Mouse (Mus musculus) neural tube, embryonic 11.5 days (tissue): ENCODE data around the gene Tmem200b. TPM values are rescaled to one million over a fixed set of nuclear protein-coding genes. Genes with fewer than 3 reads are reported as not detected.

ENCODE experiments used
- ATAC-seq: fragments of 200-750 bp; cut with Nextera tagmentation; 2 replicates; pipeline ENCODE4 v1.8.0; 2017; ENCODE audit warnings: moderate number of reproducible peaks, mild to moderate bottlenecking, moderate TSS enrichment, moderate library complexity; ENCODE audit not compliant: insufficient read depth, low FRiP score, low TSS enrichment
- DNase-seq: peaks from one replicate; pipeline ENCODE4 v3.0.0-alpha.2; 2015; ENCODE audit warnings: low spot score
- H3K27ac ChIP-seq: fragments of 300-500 bp; sonication (generic); 2 replicates; pipeline ENCODE4 v1.5.1; 2014; ENCODE audit warnings: low read depth, mild to moderate bottlenecking, low read length
- H3K27me3 ChIP-seq: fragments of 300-500 bp; sonication (generic); 2 replicates; pipeline ENCODE4 v1.6.1; 2014; ENCODE audit warnings: mild to moderate bottlenecking, low read length, mixed read lengths; ENCODE audit not compliant: control insufficient read depth, insufficient read depth
- H3K36me3 ChIP-seq: fragments of 300-500 bp; sonication (generic); 2 replicates; pipeline ENCODE4 v1.6.1; 2014; ENCODE audit warnings: mild to moderate bottlenecking, low read length, moderate library complexity, mixed read lengths; ENCODE audit not compliant: control insufficient read depth, insufficient read depth
- H3K4me1 ChIP-seq: fragments of 300-500 bp; sonication (generic); 2 replicates; pipeline ENCODE4 v1.6.1; 2014; ENCODE audit warnings: low read length, mixed read lengths; ENCODE audit not compliant: control insufficient read depth, insufficient read depth
- H3K4me2 ChIP-seq: fragments of 300-500 bp; sonication (generic); 2 replicates; pipeline ENCODE4 v1.6.1; 2014; ENCODE audit warnings: low read depth, mild to moderate bottlenecking, moderate library complexity
- H3K4me3 ChIP-seq: fragments of 300-500 bp; sonication (generic); 2 replicates; pipeline ENCODE4 v1.5.1; 2014; ENCODE audit warnings: low read depth, low read length
- H3K9ac ChIP-seq: fragments of 300-500 bp; sonication (generic); 2 replicates; pipeline ENCODE4 v1.6.1; 2014; ENCODE audit warnings: mild to moderate bottlenecking, low read length
- H3K9me3 ChIP-seq: fragments of 300-500 bp; sonication (generic); 2 replicates; pipeline ENCODE4 v1.6.1; 2016; ENCODE audit warnings: low read length; ENCODE audit not compliant: control insufficient read depth
- WGBS: fragments of 180-500 bp; shearing (Covaris S2); extraction: QIAGEN DNeasy Blood & Tissue Kit; methylation state at CpG from one replicate; pipeline ENCODE4 v1.1.7; 2014; 5-methylcytosine and 5-hydroxymethylcytosine counted together
- polyA plus RNA-seq: library from polyadenylated mRNA; unstranded; fragments of >200 nt; fragmentation: Nextera tagmentation; extraction: Ambion mirVana; gene quantifications from 2 replicates; pipeline ENCODE4 v1.2.1, GENCODE M21; 2014

Gene Tmem200b
- polyA plus RNA-seq, 1 experiment from 2014 or later = 1.4 TPM

- DNase-seq (no peak), ATAC-seq (no peak)
- H3K36me3 ChIP-seq = peaks cover 34% of the 10 kb centered on the region
- H3K4me2 ChIP-seq = no peak overlapping the region
- no peak overlapping the region for H3K27ac ChIP-seq
- no peak overlapping the region for H3K4me3 ChIP-seq
- no peaks in the 10 kb centered on the region for H3K4me1 ChIP-seq
- H3K27me3 ChIP-seq = no peaks in the 10 kb centered on the region
- no peaks in the 10 kb centered on the region for H3K9me3 ChIP-seq
- H3K9ac ChIP-seq = no peak overlapping the region
- WGBS = 91% methylated on average over 15 of the region's 15 CpGs
These were observed 20.5 kb upstream of the Tmem200b start for GRCm38 (mm10) chr4:131901090-131901489.

DNA sequence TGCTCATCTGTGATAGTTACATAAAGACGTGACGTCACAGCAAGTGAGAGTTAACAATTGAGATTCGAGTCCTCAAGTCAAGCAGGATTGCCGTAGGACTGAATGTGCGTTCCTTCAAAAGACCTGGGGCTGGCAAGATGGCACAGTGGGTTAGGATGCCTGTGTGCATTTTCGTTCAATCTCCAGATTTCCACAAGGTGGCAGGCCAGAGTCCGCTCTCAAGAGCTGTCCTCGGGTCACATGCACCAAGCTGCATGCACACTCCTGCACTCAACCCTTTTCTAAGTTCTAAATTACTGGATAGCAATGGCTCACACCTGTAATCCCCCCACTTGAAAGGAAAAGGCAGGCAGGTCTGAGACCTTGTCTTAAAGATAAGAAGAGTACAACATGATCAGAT lies 17.1 kb upstream of the Tmem200b start:
- Histone ChIP-seq H3K4me1 (no peaks in the 10 kb centered on the region), H3K9me3 (no peaks in the 10 kb centered on the region), H3K36me3 (peaks cover 23% of the 10 kb centered on the region), H3K4me2 (no peak overlapping the region), H3K9ac (no peak overlapping the region), H3K4me3 (no peak overlapping the region), H3K27me3 (no peaks in the 10 kb centered on the region), H3K27ac (no peak overlapping the region)
- DNase-seq (peak; percentile 49), ATAC-seq (no peak)
- 61% methylated on average over 8 of the region's 8 CpGs for WGBS

GRCm38 (mm10) chr4:131906423-131906822 lies 15.1 kb upstream of the Tmem200b start:
- Histone ChIP-seq H3K4me1 (0 out of 2 replicates have a peak, but pooled peaks cover 6% of the 10 kb centered on the region), H3K27ac (no peak overlapping the region), H3K9ac (no peak overlapping the region), H3K27me3 (no peaks in the 10 kb centered on the region), H3K4me2 (no peak overlapping the region), H3K36me3 (0 out of 2 replicates have a peak, but pooled peaks cover 5% of the 10 kb centered on the region), H3K4me3 (no peak overlapping the region), H3K9me3 (no peaks in the 10 kb centered on the region)
- 82% methylated on average over 6 of the region's 6 CpGs for WGBS
- no peak for ATAC-seq
- no peak for DNase-seq

DNA sequence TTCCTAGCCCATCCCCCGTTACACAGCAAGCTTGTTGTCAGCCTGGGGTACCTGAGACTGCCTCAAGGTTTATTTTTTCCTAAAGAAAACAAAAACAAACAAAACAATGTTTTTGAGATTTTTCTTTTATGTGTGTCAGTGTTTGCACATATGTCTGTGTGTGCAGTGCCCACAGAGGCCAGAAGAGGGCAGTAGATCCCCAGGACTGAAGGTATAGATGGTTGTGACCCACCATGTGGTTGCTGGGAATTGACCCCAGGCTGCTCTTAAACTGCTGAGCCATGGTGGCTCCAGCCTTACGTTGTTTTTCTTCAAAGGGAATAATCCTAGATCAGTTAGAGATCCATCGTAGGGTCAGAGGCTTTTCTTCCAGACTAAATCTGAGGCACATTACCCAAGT lies 13.7 kb upstream of the Tmem200b start:
- Histone ChIP-seq H3K9me3 (no peaks in the 10 kb centered on the region), H3K4me1 (0 out of 2 replicates have a peak, but pooled peaks cover 6% of the 10 kb centered on the region), H3K36me3 (0 out of 2 replicates have a peak, but pooled peaks cover 2% of the 10 kb centered on the region), H3K4me3 (no peak overlapping the region), H3K27ac (no peak overlapping the region), H3K27me3 (peaks cover 1% of the 10 kb centered on the region; the same call in 1 of the 2 replicates), H3K9ac (no peak overlapping the region), H3K4me2 (no peak overlapping the region)
- WGBS = 89% methylated on average over 3 of the region's 3 CpGs
- DNase-seq = no peak
- ATAC-seq = no peak

DNA sequence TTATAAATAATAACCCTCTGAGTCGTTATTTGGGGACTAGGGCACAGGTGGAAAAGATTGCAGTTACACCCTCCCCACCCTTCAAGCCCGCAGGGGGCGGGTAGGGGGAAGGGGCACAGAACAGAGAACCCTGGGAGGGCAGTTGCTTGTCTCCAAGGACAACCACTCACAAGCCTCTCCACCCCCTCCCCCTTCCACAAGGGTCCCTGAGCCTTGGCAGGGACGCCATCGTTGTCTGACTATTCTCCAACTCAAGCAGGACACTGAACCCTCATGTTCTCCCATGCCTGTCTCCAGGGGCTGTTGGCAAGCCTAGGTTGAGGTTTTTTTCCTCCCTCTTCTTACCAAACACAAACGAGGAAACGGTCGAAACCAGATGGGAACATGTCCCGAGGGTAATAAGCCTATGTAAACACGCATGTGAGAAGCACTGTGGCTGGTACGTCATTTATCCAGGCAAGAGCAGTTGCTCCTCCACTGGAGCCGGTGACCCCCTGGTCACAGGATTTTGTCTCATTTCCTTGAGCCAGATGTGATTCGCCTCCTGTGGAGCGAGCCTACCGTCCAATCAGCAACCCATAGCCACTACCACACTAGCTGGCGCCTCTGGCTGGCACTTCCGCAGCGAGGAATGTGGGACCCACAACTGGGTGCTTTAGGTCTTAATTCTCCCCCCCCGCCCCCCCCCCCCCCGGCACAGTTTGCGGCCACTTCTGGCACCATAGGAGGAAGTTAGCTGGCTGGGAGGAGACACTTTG lies 11.2 kb upstream of the Tmem200b start:
- peaks cover 5% of the 10 kb centered on the region; the same call in 1 of the 2 replicates for H3K27me3 ChIP-seq
- H3K27ac ChIP-seq = 0 out of 2 replicates have a peak overlapping the region, but pooled peaks have one; percentile 6
- H3K36me3 ChIP-seq = no peaks in the 10 kb centered on the region
- 19% methylated on average over 17 of the region's 21 CpGs for WGBS
- DNase-seq = peak; percentile 62
- no peak for ATAC-seq
- H3K4me2 ChIP-seq = no peak overlapping the region
- H3K9ac ChIP-seq = no peak overlapping the region
- no peak overlapping the region for H3K4me3 ChIP-seq
- peaks cover 18% of the 10 kb centered on the region for H3K4me1 ChIP-seq
- H3K9me3 ChIP-seq = no peaks in the 10 kb centered on the region

GRCm38 (mm10) chr4:131911521-131911920 lies 10.1 kb upstream of the Tmem200b start:
- Histone ChIP-seq H3K4me3 (no peak overlapping the region), H3K27me3 (peaks cover 5% of the 10 kb centered on the region; the same call in 1 of the 2 replicates), H3K36me3 (no peaks in the 10 kb centered on the region), H3K4me1 (peaks cover 26% of the 10 kb centered on the region), H3K9ac (no peak overlapping the region), H3K27ac (no peak overlapping the region), H3K9me3 (no peaks in the 10 kb centered on the region), H3K4me2 (no peak overlapping the region)
- ATAC-seq = no peak
- DNase-seq = no peak
- WGBS = 53% methylated on average over 3 of the region's 5 CpGs

DNA sequence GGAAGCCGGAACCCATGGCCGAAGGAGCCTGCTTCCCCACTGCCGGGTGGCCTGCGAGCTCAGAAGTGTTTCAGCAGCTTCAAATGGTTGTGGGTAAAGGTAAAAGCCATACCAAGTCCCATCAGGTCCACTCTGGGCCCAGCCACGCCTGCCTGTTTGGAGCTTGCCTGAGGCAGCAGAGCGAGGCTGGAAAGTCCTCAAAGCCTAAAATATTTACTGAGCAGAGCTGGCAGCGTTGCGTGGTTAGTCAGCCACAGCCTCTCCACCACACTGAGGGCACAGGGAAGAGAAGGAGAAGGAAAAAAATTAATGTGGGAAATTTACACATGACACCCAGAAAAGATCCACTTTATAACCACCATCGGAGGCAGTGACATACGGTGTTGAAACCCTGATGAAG lies 8.0 kb upstream of the Tmem200b start:
- H3K27me3 ChIP-seq = peaks cover 11% of the 10 kb centered on the region
- H3K4me3 ChIP-seq = no peak overlapping the region
- peaks cover 29% of the 10 kb centered on the region for H3K4me1 ChIP-seq
- no peaks in the 10 kb centered on the region for H3K9me3 ChIP-seq
- no peak overlapping the region for H3K4me2 ChIP-seq
- no peaks in the 10 kb centered on the region for H3K36me3 ChIP-seq
- ATAC-seq (no peak), DNase-seq (no peak)
- H3K9ac ChIP-seq = no peak overlapping the region
- 54% methylated on average over 10 of the region's 10 CpGs for WGBS
- H3K27ac ChIP-seq = no peak overlapping the region

DNA sequence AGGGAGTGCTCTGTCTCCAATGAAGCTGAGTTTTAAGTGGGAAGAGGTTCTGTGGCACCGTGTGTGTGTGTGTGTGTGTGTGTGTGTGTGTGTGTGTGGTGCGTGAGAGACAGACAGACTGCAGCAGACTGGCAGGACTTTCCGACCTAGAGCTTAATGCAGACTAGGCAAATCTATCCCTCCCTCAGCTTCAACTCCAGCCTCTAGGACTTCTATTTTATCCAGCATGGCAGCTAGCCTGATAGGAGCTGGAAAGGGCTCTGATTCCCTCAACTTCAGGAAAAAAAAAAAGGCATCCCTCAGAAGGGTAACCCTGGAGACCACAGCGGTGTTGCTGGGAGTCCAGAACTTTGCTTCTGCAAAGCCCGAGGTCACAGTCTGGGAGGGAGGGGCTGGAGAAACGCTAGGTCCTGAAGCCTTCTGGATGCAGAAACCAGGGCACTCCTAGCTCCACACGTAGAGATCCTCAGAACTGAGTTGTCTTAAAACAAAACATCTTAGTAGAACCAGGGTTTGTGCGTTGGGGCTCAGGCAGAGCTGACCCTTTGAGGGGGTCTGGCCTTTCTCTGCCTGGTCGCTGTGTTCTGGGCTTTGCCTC lies 7.4 kb upstream of the Tmem200b start:
- no peak overlapping the region for H3K4me2 ChIP-seq
- H3K4me3 ChIP-seq = no peak overlapping the region
- WGBS = 14% methylated on average over 9 of the region's 9 CpGs
- peaks cover 36% of the 10 kb centered on the region for H3K4me1 ChIP-seq
- H3K9me3 ChIP-seq = no peaks in the 10 kb centered on the region
- no peak overlapping the region for H3K27ac ChIP-seq
- no peak overlapping the region for H3K9ac ChIP-seq
- DNase-seq (no peak), ATAC-seq (no peak)
- no peaks in the 10 kb centered on the region for H3K36me3 ChIP-seq
- peaks cover 11% of the 10 kb centered on the region for H3K27me3 ChIP-seq
